Mouse (Mus musculus) cerebellum, adult 18-20 months (tissue): ENCODE data around the gene Gm3776.
"Not testable (repeated sequence)": the region's sequence is repeated elsewhere in the genome, so short reads cannot be mapped to it uniquely, and the experiment has no call there.

ENCODE experiments used
- DNase-seq, 2 experiments: peaks; one replicate each; pipeline ENCODE4 v3.0.0; 2021

Gene Gm3776

GRCm38 (mm10) chr9:78256914-78257313 is at the start of gene Gm3776:
Gm3776 (plus strand) TSS chr9:78257129.
- DNase-seq = not testable (repeated sequence)

- no peak for DNase-seq
These were observed 48.0 kb upstream of the Gm3776 start for GRCm38 (mm10) chr9:78208956-78209355.

GRCm38 (mm10) chr9:78210079-78210478 is 46.9 kb upstream of the Gm3776 start:
- no peak for DNase-seq

GRCm38 (mm10) chr9:78210821-78211220 is 46.1 kb upstream of the Gm3776 start:
- DNase-seq = no peak

- no peak for DNase-seq
These were observed 45.4 kb upstream of the Gm3776 start for GRCm38 (mm10) chr9:78211521-78211920.

GRCm38 (mm10) chr9:78212341-78213049 is 44.4 kb upstream of the Gm3776 start:
- no peak for DNase-seq

- no peak for DNase-seq
These were observed 39.9 kb upstream of the Gm3776 start for GRCm38 (mm10) chr9:78217074-78217473.

GRCm38 (mm10) chr9:78222616-78223015 is 34.3 kb upstream of the Gm3776 start:
- DNase-seq = no peak

- no peak for DNase-seq
These were observed 33.6 kb upstream of the Gm3776 start for GRCm38 (mm10) chr9:78223221-78223902.

GRCm38 (mm10) chr9:78224418-78224817 is 32.5 kb upstream of the Gm3776 start:
- DNase-seq = no peak

- DNase-seq = no peak
These were observed 31.6 kb upstream of the Gm3776 start for GRCm38 (mm10) chr9:78225304-78225703.

GRCm38 (mm10) chr9:78228122-78228521 is 28.8 kb upstream of the Gm3776 start:
- no peak for DNase-seq

GRCm38 (mm10) chr9:78229658-78230057 is 27.3 kb upstream of the Gm3776 start:
- DNase-seq = not testable (repeated sequence)

- DNase-seq = not testable (repeated sequence)
These were observed 26.5 kb upstream of the Gm3776 start, which contains the start of gene Gsta1 for GRCm38 (mm10) chr9:78230461-78230860. Gsta1 (plus strand) TSS chr9:78230656.

GRCm38 (mm10) chr9:78233121-78233695 is 23.7 kb upstream of the Gm3776 start:
- DNase-seq = not testable (repeated sequence)

- DNase-seq = not testable (repeated sequence)
These were observed 1.1 kb upstream of the Gm3776 start for GRCm38 (mm10) chr9:78255683-78256470.

GRCm38 (mm10) chr9:78259688-78260087 is 2.8 kb downstream of the Gm3776 start:
- peak; percentile 40 to 50 for DNase-seq

- DNase-seq = not testable (repeated sequence)
These were observed 14.0 kb downstream of the Gm3776 start for GRCm38 (mm10) chr9:78270945-78271344.

GRCm38 (mm10) chr9:78282002-78282711 is 25.2 kb downstream of the Gm3776 start:
- DNase-seq = not testable (repeated sequence)

GRCm38 (mm10) chr9:78289063-78289462 is 32.1 kb downstream of the Gm3776 start:
- not testable (repeated sequence) for DNase-seq

GRCm38 (mm10) chr9:78289723-78290122 is 32.8 kb downstream of the Gm3776 start, which contains the start of gene Gm10639:
Gm10639 (plus strand) TSS chr9:78289923.
- DNase-seq = not testable (repeated sequence)

GRCm38 (mm10) chr9:78292462-78292861 is 35.5 kb downstream of the Gm3776 start:
- not testable (repeated sequence) for DNase-seq
